Mouse (Mus musculus): Measurements from ENCODE around the gene Pgghg. TPM values are rescaled to one million over a fixed set of nuclear protein-coding genes. Genes with fewer than 3 reads are reported as not detected.

The Pgghg gene
- polyA plus RNA-seq, 1 experiment from 2014 or later = 6.3 TPM

DNA sequence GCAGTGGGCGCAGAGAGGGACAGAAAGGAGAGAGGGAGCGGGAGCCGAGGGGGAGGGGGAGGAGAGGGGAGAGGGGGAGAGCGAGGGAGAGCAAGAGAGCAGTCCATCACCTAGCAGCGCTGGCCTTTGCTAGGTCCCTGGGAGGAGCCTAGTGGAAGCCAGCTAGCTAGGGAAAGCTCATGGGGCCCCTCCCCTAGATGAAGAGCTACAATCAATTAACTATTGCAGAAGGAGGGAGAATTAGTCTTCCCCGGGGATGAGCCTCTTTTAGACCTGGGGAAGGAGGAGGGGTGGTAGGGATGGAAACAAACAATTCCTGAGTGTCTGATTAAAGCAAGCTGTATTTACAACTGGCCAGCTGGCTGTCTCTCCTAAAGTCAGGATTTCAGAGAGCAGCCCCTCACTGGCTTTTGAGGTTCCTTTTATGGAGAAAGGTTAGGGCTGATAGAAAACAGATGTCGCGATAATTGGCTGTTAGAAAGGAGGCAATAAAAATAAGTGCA, 1.5 kb upstream of the Pgghg start:
- Histone ChIP-seq H3K36me3 (replicated peaks; ENCODE audit: insufficient read depth, low read length) (no peaks in the 10 kb centered on the region), H3K27ac (ENCODE audit: low read depth) (no peak overlapping the region), H3K9ac (replicated peaks) (no peak overlapping the region), H3K4me1 (ENCODE audit: insufficient read depth) (peaks cover 22% of the 10 kb centered on the region), H3K4me3 (ENCODE audit: low read depth, low read length) (no peak overlapping the region), H3K27me3 (ENCODE audit: insufficient read depth, low read length) (no peaks in the 10 kb centered on the region), H3K4me2 (ENCODE audit: low read depth, low read length) (no peak overlapping the region), H3K9me3 (ENCODE audit: low read length) (no peaks in the 10 kb centered on the region)
- ATAC-seq (no peak), DNase-seq (no peak)
- 58% methylated on average over 8 of the region's 8 CpGs for WGBS (ENCODE audit: insufficient replicate concordance)
- TF ChIP-seq CTCF (IDR thresholded peaks at IDR 0.05; ENCODE audit: low read depth) = no peak
- TF ChIP-seq EP300 (IDR thresholded peaks at IDR 0.05; ENCODE audit: low read depth) = no peak

DNA sequence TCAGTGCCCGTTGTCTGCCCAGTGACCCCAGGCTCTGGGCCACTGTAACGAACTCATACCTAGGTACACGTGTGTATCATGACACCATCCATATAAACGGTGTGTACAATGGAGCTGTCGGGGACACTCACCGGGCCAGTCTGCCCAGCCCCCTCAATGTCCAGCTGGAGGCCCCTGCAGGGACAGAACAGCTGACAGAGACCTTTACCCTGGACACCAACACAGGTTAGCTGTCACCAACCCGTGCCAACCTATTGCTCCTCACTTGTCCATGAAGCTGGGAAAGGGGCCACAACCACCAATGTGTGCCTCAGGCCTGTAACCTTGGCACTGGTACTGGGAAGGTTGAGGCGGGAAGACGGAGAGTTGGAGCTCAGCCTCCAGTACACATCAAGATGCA, 1.1 kb downstream of the Pgghg start:
- TF ChIP-seq CTCF (IDR thresholded peaks at IDR 0.05; ENCODE audit: low read depth) (no peak), EP300 (IDR thresholded peaks at IDR 0.05; ENCODE audit: low read depth) (no peak)
- 40% methylated on average over 9 of the region's 9 CpGs for WGBS (ENCODE audit: insufficient replicate concordance)
- Histone ChIP-seq H3K36me3 (replicated peaks; ENCODE audit: insufficient read depth, low read length) (peaks cover 15% of the 10 kb centered on the region; the same call in 1 of the 2 replicates), H3K4me2 (ENCODE audit: low read depth, low read length) (peak overlapping the region; percentile 78), H3K27ac (ENCODE audit: low read depth) (peak overlapping the region; percentile 97), H3K9ac (replicated peaks) (peak overlapping the region; percentile 75), H3K4me1 (ENCODE audit: insufficient read depth) (peaks cover 25% of the 10 kb centered on the region), H3K4me3 (ENCODE audit: low read depth, low read length) (peak overlapping the region; percentile 66), H3K27me3 (ENCODE audit: insufficient read depth, low read length) (no peaks in the 10 kb centered on the region), H3K9me3 (ENCODE audit: low read length) (no peaks in the 10 kb centered on the region)
- ATAC-seq (peak; percentile 40), DNase-seq (peak; percentile 57)

DNA sequence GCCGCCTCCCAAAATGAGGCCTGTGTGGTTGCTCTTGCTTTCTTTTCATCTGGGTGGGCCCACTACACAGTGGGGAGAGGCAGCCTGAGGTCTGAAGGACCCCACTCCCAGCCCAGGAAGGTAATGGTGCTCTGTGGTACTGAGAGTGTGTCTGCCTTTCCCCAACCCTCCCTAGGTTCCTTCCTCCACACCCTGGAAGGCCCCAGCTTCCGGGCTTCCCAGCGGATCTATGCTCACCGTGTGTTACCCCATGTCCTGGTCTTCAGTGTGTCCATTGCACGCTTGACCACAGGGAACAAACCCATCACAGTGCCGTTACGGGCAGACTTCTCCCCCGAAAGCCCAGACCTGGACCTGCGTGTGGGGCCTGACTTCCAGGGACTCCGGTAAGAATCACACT, 1.6 kb downstream of the Pgghg start:
- Histone ChIP-seq H3K27me3 (ENCODE audit: insufficient read depth, low read length) (no peaks in the 10 kb centered on the region), H3K27ac (ENCODE audit: low read depth) (peak overlapping the region; percentile 97), H3K4me2 (ENCODE audit: low read depth, low read length) (peak overlapping the region; percentile 78), H3K9me3 (ENCODE audit: low read length) (no peaks in the 10 kb centered on the region), H3K4me3 (ENCODE audit: low read depth, low read length) (no peak overlapping the region), H3K36me3 (replicated peaks; ENCODE audit: insufficient read depth, low read length) (peaks cover 18% of the 10 kb centered on the region; the same call in 1 of the 2 replicates), H3K4me1 (ENCODE audit: insufficient read depth) (peaks cover 25% of the 10 kb centered on the region), H3K9ac (replicated peaks) (peak overlapping the region; percentile 75)
- 78% methylated on average over 10 of the region's 10 CpGs for WGBS (ENCODE audit: insufficient replicate concordance)
- DNase-seq (no peak), ATAC-seq (no peak)
- TF ChIP-seq CTCF (IDR thresholded peaks at IDR 0.05; ENCODE audit: low read depth) = no peak
- TF ChIP-seq EP300 (IDR thresholded peaks at IDR 0.05; ENCODE audit: low read depth) = no peak

DNA sequence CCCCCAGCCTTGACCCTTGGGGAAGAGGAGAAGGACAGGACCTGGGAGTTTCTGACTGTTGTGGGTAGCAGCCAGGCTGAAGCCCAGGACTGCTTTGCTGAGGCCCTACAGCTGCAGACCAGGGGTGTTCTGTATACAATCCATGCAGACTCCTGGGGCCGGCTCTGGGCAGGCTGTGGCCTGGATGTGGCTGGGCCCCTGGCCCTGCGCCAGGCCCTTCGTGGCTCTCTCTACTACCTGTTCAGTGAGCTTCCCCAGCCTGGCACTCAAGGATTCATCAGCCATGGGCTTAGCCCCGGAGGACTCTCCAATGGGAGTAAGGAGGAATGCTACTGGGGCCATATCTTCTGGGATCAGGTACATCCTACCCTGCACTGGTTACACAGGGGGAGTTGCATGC, 2.2 kb downstream of the Pgghg start:
- peaks cover 25% of the 10 kb centered on the region for H3K4me1 ChIP-seq (ENCODE audit: insufficient read depth)
- peak overlapping the region; percentile 97 for H3K27ac ChIP-seq (ENCODE audit: low read depth)
- no peak overlapping the region for H3K4me3 ChIP-seq (ENCODE audit: low read depth, low read length)
- TF ChIP-seq CTCF (IDR thresholded peaks at IDR 0.05; ENCODE audit: low read depth) (no peak), EP300 (IDR thresholded peaks at IDR 0.05; ENCODE audit: low read depth) (no peak)
- no peak for ATAC-seq
- H3K9me3 ChIP-seq (ENCODE audit: low read length) = no peaks in the 10 kb centered on the region
- H3K9ac ChIP-seq (replicated peaks) = peak overlapping the region; percentile 75
- peaks cover 21% of the 10 kb centered on the region; the same call in 1 of the 2 replicates for H3K36me3 ChIP-seq (replicated peaks; ENCODE audit: insufficient read depth, low read length)
- WGBS (ENCODE audit: insufficient replicate concordance) = 76% methylated on average over 4 of the region's 4 CpGs
- H3K27me3 ChIP-seq (ENCODE audit: insufficient read depth, low read length) = no peaks in the 10 kb centered on the region
- no peak overlapping the region for H3K4me2 ChIP-seq (ENCODE audit: low read depth, low read length)
- DNase-seq = no peak

DNA sequence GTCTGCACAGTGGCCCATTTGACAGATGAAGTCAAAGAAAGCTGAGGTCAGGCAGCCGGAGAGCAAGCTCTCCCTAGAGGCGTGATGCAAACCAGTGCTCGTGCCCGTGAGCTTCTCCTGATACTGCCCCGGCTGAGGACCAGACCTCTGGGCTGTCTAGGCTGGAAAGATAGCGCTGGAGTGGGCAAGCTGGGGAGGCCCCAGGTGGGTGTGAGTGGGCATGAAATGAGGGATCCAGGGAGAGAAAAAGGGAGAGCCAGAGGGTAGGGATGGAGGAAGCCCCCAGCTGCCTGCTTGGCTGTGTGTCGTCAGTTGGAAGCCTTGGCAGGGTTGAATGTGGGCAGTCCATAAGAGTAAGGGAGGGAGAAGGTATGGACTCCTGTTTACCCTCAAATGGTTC, 3.0 kb downstream of the Pgghg start:
- no peaks in the 10 kb centered on the region for H3K27me3 ChIP-seq (ENCODE audit: insufficient read depth, low read length)
- no peak overlapping the region for H3K9ac ChIP-seq (replicated peaks)
- H3K9me3 ChIP-seq (ENCODE audit: low read length) = no peaks in the 10 kb centered on the region
- H3K4me1 ChIP-seq (ENCODE audit: insufficient read depth) = peaks cover 25% of the 10 kb centered on the region
- DNase-seq (no peak), ATAC-seq (no peak)
- TF ChIP-seq CTCF (IDR thresholded peaks at IDR 0.05; ENCODE audit: low read depth) (no peak), EP300 (IDR thresholded peaks at IDR 0.05; ENCODE audit: low read depth) (no peak)
- no peak overlapping the region for H3K27ac ChIP-seq (ENCODE audit: low read depth)
- H3K36me3 ChIP-seq (replicated peaks; ENCODE audit: insufficient read depth, low read length) = peaks cover 29% of the 10 kb centered on the region
- 79% methylated on average over 7 of the region's 7 CpGs for WGBS (ENCODE audit: insufficient replicate concordance)
- no peak overlapping the region for H3K4me3 ChIP-seq (ENCODE audit: low read depth, low read length)
- H3K4me2 ChIP-seq (ENCODE audit: low read depth, low read length) = no peak overlapping the region

DNA sequence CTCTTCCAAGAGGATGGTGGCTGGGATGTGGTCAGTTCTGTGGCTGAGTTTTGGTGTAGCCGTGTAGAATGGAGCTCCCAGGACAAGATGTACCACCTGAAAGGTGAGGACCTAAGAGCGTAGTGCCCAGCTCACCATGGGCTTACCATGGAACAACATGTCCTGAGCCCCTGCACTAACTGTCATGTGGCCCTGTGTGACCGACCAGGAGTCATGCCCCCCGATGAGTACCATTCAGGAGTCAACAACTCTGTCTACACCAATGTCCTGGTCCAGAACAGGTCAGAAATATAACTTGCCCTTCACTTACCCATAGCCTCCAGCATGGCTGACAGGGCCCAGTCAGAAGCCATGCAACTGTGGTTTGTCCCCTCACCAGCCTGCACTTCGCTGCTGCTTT, 4.1 kb downstream of the Pgghg start:
- H3K9me3 ChIP-seq (ENCODE audit: low read length) = no peaks in the 10 kb centered on the region
- no peak overlapping the region for H3K4me2 ChIP-seq (ENCODE audit: low read depth, low read length)
- H3K4me1 ChIP-seq (ENCODE audit: insufficient read depth) = peaks cover 25% of the 10 kb centered on the region
- H3K36me3 ChIP-seq (replicated peaks; ENCODE audit: insufficient read depth, low read length) = peaks cover 37% of the 10 kb centered on the region
- DNase-seq = no peak
- TF ChIP-seq EP300 (IDR thresholded peaks at IDR 0.05; ENCODE audit: low read depth) (no peak), CTCF (IDR thresholded peaks at IDR 0.05; ENCODE audit: low read depth) (no peak)
- no peak overlapping the region for H3K27ac ChIP-seq (ENCODE audit: low read depth)
- no peaks in the 10 kb centered on the region for H3K27me3 ChIP-seq (ENCODE audit: insufficient read depth, low read length)
- ATAC-seq = no peak
- no peak overlapping the region for H3K4me3 ChIP-seq (ENCODE audit: low read depth, low read length)
- no peak overlapping the region for H3K9ac ChIP-seq (replicated peaks)
- 81% methylated on average over 5 of the region's 5 CpGs for WGBS (ENCODE audit: insufficient replicate concordance)

All from liver, postnatal 0 days (tissue).